Mouse (Mus musculus): ENCODE results near the gene Epm2a.

Gene Epm2a

DNA sequence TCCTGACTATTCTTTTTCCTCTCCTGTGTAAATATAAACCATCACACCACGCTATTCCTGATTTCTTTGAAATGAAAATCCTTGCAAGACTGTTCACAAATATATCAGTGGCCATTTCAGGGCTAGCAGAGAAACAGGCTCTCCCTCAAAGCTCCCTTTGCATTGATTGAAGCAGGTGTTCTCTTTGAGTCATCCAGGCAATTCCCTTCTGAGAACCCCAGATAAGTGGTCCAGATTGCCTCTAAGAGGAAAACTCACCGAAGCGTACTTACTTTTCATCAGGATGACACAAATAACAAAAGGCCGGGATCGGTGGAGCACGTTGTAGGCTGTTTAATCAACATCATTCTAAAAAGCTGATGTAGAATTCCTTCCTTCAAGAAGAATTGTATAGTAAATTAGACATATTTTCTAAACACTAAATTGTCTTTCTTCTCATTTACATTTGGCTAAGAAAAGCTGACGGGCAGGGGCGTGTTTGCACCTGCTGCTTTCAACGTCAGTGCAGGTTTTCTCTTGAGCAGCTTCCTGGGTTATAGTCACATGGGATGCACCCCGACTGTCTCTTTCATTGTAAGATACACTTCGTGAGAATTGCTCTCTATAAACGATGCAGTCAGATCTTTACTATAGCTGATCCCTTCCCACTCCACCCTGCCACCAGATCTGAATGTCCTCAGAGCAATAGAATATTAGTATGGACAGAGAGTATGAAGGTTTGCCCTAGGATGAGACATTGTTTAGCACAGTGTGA lies 86.0 kb downstream of the Epm2a start:
- no peak for DNase-seq (ENCODE audit: low spot score)

DNA sequence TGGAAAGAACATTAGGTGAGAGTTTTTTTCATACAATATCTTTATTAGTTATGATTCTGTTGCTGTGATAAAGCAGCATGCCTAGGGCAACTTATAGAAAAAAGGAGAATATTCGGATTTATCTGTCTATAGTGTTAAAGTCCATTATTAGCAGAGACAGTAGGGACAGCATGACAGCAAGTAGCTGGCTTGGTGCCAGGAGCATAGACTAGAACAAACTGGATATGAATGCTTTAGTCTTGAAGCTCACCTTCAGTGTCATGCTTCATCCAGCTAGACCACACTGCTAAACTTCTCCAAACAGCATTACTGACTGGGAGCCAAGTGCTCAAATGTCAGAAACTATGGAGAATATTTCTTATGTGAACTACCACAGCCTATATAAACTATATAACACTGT lies 93.8 kb downstream of the Epm2a start:
- no peak for DNase-seq (ENCODE audit: low spot score)

DNA sequence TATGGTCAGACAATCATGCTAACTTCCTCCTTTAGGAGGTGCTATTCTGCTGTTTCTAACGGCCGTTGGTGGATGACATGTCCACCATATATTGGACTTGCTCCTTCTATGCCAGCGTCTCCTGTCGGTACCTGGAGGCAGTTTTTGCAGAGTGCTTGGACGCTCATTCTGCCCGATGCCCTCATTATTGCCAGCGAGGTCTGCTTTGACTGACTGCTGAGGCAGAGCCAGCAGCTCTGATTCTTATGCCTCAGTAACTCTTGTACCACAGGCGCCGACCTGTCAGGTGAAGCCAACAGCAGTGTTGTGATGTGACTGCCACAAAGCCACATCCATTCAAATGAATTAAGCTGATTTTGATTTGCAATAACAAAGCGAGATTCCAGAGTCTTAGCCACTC lies 95.3 kb downstream of the Epm2a start:
- no peak for DNase-seq (ENCODE audit: low spot score)

DNA sequence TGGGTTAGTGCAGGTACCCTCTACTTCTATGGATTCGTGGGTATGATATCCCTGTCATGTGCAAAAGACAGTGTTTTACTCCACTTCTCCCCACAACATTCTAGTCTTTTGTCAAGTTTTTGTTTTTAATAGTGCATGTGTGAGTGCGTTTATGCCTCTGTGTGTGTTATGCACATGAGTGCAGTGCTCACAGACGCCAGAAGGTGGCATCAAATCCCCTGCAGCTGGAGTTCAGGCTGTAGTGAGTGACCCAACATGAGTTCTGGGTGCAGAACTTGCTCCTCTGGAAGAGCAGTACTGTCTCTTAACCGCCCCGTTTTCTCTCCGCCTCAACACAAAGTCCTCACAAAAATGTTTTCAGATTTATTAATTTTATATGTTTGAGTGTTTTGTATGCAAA lies 96.1 kb downstream of the Epm2a start:
- DNase-seq (ENCODE audit: low spot score) = no peak

DNA sequence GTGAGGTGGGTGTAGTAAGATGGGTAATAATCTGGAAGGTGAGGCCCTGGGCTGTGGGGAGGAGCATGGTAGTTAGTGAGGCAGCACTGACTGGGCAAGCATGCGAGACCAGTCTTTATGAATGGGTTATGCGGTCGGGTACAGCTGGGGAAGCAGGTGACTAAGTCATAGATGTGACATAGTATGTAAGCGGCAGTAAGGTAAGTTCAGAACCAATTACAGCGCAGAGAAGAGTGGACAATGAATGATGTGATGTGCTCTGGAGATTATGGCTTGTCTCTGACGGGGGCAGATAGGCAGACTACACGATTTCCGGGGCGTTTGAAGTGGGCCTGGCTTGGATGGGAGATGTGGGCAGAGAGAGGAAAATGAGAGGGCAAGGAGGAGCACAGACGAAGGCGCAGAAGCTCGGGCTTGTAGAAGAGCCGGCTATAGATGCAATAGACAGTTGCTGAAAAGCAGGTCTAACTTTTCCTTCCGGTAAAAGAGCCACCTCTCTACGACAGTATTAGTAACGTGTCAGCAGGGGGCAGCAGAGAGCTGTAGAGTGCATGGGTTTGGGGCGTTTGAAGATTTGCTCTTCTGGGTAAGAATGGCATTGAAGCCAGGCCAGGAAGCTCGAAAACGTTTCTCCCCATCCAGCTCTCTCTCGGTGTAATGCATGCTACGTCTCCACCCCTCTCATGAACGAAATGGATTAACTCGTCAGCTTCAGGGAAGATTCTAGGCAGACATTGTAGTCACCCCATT lies 106.5 kb downstream of the Epm2a start:
- peak; percentile 44 for DNase-seq (ENCODE audit: low spot score)

DNA sequence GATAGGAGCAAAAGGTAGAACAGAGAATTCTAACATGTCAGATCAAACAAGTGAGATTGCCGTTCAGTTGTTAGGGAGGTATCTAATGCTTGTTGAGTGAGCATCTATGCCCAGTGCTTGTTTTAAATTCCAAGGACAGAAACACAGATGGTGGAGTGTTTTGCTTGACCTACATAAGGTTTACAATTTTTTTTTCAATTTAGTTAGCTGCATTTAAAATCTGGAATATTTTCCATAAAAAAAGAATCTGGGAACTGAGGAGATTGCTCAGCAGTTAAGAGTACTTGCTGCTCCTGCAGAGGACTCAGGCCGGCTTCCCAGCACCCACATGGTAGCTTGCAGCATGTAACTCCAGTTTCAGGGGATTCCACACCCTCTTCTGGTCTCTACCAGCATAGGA lies 109.3 kb downstream of the Epm2a start:
- no peak for DNase-seq (ENCODE audit: low spot score)

DNA sequence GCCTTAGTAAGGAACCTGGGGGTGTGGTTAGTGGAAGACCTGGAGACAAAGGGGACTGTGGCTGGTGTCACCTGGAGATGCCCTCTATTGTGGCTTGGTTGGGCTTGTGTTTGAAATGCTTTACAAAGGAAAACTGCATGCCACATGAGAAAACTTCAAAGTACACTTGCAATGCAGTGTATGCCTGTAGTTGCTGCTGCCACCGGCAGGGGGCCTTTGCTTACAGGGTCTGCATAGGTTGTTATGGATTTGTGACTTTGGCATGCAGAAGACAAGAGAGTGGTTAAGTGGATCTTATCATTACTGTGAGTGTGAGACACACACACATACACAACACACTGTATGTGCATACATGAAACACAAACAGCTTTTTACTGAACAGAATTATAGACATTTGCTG lies 114.2 kb downstream of the Epm2a start:
- no peak for DNase-seq (ENCODE audit: low spot score)

DNA sequence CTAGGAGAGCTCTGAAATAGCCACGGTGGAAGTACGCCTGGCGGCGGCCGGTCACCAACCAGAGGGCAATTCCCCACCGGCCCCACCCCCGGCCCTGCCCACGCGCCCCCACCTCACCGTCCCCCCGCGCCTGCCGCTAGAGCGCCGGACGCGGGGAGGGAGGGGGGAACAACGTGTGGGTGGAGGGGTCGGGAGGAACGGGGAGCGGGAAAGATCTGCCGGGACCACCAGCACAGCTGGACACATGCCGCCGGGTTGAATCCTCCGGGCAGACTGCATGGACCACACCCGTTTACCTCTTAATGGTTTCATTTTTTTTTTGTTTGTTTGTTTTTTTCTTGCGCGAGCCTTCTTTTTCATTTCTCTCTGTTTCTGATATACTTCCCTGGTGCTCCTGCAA lies 148.8 kb downstream of the Epm2a start:
- no peak for DNase-seq (ENCODE audit: low spot score)
